Mouse (Mus musculus) brown adipose tissue, adult 24 weeks (tissue): Measurements from ENCODE around the gene Olfr628. TPM values are rescaled to one million over a fixed set of nuclear protein-coding genes. Genes with fewer than 3 reads are reported as not detected.
"Not testable (repeated sequence)": the region's sequence is repeated elsewhere in the genome, so short reads cannot be mapped to it uniquely, and the experiment has no call there.

Source experiments
- H3K27ac ChIP-seq: fragments of 200-500 bp; replicated peaks from 2 replicates; pipeline ENCODE4 v1.5.1; 2012; ENCODE audit warnings: low read depth, mild to moderate bottlenecking, low read length
- H3K4me1 ChIP-seq: fragments of 200-500 bp; 2 replicates; pipeline ENCODE4 v1.6.1; 2012; ENCODE audit warnings: low read length, mixed read lengths; ENCODE audit not compliant: control insufficient read depth, insufficient read depth, insufficient read length
- H3K4me3 ChIP-seq: fragments of 200-500 bp; 2 replicates; pipeline ENCODE4 v1.5.1; 2012; ENCODE audit warnings: low read depth, mild to moderate bottlenecking, low read length, moderate library complexity; ENCODE audit not compliant: insufficient read depth
- polyA plus RNA-seq: library from polyadenylated mRNA; stranded (reverse); fragments of >200 nt; gene quantifications from 2 replicates; pipeline ENCODE4 v1.2.4, GENCODE M21; 2012; ENCODE audit not compliant: missing spikeins, insufficient read depth, insufficient read length

The Olfr628 gene
- not detected in 2 replicates for polyA plus RNA-seq

DNA sequence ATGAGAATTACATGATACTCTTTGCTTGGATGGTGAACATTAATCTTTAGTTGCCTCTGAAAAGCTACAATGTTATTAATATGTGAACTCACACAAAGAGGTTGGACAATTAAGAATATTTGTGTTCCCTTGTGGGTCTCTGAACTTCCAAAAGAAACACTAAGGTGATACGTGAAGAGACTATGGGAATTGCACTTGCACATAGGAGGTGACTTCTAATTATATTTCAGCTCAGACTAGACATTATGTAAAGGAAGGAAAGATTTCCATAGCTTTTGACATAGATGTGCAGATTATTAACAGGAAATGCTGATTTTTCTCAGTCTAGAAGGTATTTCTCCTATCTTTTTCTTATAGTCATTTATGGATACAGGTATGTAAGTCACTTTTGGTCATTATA is at the start of gene Olfr628:
Olfr628 (plus strand) TSS at position 301 of the 400 bp plus-strand sequence.
- H3K4me1 ChIP-seq = no peaks in the 10 kb centered on the region
- H3K4me3 ChIP-seq = no peak within 1 kb of the TSS
- H3K27ac ChIP-seq = no peak within 1 kb of the TSS

DNA sequence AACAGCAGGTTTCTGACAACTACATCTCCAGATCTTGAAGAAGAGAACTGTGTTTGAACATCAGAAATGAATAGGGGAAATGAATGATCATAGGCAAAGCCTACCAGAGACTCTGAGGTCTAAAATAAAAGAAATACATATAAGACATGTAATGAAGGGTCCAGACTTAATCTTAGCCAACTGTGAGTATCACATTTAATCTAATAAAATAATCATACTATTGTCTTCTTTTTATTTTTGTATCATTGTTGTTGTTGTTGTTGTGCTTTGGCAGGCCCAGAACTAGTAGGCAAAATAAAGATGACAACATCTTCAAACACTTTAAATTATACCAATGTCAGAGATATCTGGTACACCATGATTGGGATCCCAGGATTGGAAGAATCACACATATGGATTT is 47.8 kb upstream of the Olfr628 start, which contains the start of gene Olfr625-ps1:
Olfr625-ps1 (plus strand) TSS at position 301 of the 400 bp plus-strand sequence.
- Histone ChIP-seq H3K4me3 (no peak within 1 kb of the TSS), H3K27ac (no peak within 1 kb of the TSS), H3K4me1 (no peaks in the 10 kb centered on the region)

DNA sequence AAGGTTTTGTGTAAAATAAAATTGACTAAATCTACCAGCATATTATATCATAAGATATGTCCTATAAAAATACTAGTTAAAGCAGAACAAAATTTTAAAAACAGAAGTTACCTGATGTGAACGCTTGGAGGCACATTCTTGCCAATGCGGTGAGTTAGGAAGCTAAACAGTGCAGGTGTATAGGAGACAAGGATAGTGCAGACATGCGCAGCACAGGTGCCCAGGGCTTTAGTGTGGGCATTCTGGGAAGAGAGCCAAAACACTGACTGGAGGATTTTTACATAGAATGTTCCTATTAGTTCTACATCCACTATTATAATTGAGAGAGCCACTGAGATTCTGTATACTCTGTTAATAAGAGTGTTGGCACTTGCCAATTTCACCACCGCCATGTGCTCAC is 30.7 kb upstream of the Olfr628 start:
- Histone ChIP-seq H3K4me3 (no peak overlapping the region), H3K27ac (no peak overlapping the region), H3K4me1 (no peaks in the 10 kb centered on the region)

DNA sequence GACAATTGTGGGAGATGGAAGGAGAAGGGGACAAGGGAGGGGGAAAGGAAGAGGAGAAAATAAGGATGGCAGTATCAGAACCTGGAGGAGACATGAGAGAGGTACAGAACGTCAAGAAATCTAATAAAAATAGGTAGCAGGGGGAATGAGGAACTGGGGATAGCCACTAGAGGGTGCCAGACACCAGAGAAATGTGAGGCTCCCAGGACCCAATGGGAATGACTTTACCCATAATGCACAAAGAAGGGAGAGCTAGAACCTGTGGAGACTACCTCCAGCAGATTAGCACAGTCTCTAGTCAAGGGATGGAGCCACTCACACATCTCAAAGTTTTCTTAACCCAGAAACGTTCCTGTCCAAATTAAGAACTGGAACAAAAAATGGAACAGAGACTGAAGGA is 18.1 kb upstream of the Olfr628 start:
- H3K4me3 ChIP-seq = no peak overlapping the region
- no peak overlapping the region for H3K27ac ChIP-seq
- no peaks in the 10 kb centered on the region for H3K4me1 ChIP-seq

DNA sequence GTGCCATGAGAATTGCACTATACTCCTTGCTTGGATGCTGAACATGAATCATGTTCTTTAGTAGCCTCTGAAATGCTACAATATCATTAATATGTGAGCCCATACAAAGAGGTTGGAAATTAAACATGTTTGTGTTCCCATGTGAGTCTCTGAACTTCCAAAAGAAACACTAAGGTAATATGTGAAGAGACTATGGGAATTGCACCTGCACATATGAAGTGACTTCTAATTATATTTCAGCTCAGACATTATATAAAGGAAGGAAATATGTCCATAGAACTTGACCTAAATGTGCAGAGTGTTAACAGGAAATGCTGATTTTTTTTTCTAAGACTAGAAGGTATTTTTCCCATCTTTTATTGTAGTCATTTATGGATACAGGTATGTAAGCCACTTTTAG is 15.8 kb upstream of the Olfr628 start, which contains the start of gene Olfr243:
Olfr243 (plus strand) TSS at position 301 of the 400 bp plus-strand sequence.
- no peak within 1 kb of the TSS for H3K4me3 ChIP-seq
- H3K27ac ChIP-seq = no peak within 1 kb of the TSS
- no peaks in the 10 kb centered on the region for H3K4me1 ChIP-seq

DNA sequence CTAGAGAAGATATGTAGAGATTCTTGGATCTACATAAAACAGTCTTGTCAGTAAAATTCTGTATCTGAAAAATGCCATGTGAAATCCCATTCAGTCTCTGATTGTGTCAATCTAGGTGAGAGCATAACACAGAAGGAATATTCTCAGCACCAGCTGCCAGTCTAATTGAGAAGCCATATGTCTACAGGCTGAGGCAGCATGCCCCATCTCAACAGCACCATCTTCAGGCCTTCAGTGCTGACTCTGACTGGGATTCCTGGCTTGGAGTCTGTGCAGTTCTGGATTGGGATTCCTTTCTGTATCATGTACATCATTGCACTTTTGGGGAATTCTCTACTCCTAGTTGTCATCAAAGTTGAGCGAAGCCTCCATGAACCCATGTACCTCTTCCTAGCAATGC is 13.8 kb upstream of the Olfr628 start:
- not testable (repeated sequence) for H3K4me3 ChIP-seq, H3K27ac ChIP-seq, H3K4me1 ChIP-seq

DNA sequence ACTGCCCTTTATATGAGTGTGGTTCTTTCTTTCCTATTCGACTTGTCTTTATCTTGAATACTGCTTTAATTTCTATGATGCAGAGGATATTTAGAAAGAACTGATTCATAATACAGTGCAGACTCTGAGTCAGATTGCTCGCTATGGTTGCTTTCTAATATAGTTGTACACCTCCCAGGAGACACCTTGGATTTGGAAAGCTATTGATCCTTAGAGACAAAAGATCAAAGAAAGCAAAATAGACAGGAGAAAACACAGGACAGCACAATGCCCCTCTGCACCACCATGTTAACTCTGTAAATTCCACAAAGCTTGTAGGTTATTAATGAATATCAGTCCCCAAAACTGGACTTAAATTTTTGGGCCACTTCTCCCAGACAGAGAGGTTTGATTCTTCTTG is 14.7 kb downstream of the Olfr628 start, which contains the start of gene Olfr629:
Olfr629 (minus strand) TSS at position 101 of the 400 bp plus-strand sequence.
- H3K27ac ChIP-seq = no peak within 1 kb of the TSS
- no peak within 1 kb of the TSS for H3K4me3 ChIP-seq
- no peaks in the 10 kb centered on the region for H3K4me1 ChIP-seq

DNA sequence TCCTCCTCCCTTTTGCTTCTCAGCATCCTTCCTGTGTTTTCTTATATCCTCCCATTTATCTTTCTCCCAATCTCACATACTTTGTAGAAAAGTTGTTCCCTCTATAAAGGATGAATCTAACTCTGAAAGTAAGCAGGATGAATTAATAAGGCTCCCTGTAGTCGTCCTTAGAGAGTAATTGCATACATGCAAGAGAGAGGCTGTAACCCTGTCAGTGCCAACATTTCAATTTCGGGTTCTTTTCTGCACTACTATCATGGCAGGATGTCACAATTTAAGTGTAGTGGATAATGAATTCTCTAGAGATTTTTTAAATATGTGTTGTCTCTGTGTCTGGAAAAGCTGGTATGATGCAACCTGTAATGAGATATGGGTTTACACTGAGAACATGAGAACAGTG is 27.1 kb downstream of the Olfr628 start, which contains the start of gene Olfr630:
Olfr630 (minus strand) TSS at position 101 of the 400 bp plus-strand sequence.
- Histone ChIP-seq H3K27ac (no peak within 1 kb of the TSS), H3K4me3 (no peak within 1 kb of the TSS)

DNA sequence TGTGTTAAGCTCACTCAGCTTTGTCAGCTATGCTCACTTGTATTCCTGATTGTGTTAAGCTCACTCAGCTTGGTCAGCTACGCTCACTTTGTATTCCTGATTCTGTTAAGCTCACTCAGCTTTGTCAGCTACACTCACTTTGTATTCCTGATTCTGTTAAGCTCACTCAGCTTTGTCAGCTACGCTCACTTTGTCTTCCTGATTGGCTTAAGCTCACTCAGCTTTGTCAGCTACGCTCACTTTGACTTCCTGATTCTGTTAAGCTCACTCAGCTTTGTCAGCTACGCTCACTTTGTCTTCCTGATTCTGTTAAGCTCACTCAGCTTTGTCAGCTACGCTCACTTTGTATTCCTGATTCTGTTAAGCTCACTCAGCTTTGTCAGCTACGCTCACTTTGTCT is 32.0 kb downstream of the Olfr628 start:
- not testable (repeated sequence) for H3K4me1 ChIP-seq, H3K27ac ChIP-seq, H3K4me3 ChIP-seq

More for the DNA sequence above, 27.1 kb downstream of the Olfr628 start, which contains the start of gene Olfr630:
- H3K4me1 ChIP-seq = no peaks in the 10 kb centered on the region

DNA sequence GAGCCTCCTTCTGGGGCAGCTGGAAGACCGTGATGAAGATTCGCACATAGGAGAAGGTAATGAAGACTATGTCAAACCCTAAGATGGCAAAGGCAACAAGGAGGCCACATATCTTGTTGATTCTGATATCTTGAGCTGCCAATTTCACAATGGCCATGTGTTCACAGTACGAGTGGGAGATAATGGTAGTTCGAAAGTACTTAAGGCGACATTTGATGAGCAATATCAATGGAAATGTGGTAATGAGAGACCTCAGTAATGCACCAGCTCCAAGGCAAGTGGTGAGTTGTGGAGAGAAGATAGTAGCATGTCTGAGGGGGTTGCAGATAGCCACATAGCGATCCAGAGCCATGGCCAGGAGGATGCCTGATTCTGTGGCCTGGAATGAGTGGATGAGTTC is 37.5 kb downstream of the Olfr628 start:
- H3K4me1 ChIP-seq, H3K4me3 ChIP-seq, H3K27ac ChIP-seq: not testable (repeated sequence)

DNA sequence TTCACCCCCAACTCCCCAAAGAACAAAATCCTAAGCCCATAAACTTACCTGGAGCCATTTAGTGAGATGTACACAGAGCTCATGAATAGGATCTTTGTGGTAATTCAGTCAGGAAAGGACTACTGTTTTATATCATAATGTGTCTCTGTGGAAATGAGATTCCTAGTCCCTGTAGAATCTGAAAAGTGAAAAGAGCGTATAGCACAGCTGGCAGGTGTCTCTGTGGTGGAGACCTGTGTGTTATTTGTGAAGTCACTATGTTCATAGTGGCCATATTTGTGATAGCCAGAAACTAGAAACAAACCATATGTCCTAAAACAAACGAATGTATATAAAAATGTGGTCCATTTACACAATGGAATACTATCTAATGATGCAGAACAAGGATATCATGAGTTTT is 41.3 kb downstream of the Olfr628 start, which contains the start of gene Olfr69:
Olfr69 (minus strand) TSS at position 101 of the 400 bp plus-strand sequence.
- Histone ChIP-seq H3K4me3 (no peak within 1 kb of the TSS), H3K4me1 (no peaks in the 10 kb centered on the region), H3K27ac (no peak within 1 kb of the TSS)

DNA sequence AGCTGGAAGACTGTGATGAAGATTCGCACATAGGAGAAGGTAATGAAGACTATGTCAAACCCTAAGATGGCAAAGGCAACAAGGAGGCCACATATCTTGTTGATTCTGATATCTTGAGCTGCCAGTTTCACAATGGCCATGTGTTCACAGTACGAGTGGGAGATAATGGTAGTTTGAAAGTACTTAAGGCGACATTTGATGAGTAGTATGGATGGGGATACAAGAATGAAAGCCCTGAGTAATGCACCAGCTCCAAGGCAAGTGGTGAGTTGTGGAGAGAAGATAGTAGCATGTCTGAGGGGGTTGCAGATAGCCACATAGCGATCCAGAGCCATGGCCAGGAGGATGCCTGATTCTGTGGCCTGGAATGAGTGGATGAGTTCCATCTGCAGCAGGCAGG is 47.5 kb downstream of the Olfr628 start:
- not testable (repeated sequence) for H3K27ac ChIP-seq, H3K4me3 ChIP-seq, H3K4me1 ChIP-seq

DNA sequence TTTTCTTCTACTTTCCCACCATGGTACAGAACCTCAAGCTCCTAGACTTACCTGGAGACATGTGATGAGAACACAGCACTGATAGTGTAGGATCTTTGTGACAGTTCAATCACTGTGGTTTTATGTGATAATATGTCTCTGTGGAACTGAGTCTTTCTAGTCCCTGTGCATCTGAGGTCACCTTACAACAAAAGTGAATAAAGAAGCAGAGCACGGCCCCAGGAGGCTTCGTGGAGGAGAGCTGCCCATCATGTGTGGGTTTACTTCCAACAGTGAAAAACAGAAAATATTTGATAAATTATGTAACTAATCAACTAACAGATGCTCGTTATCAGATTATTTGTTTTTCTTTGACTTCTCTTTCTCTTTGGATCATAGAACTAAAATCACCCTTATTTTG is 49.4 kb downstream of the Olfr628 start, which contains the start of gene Olfr68:
Olfr68 (minus strand) TSS at position 101 of the 400 bp plus-strand sequence.
- Histone ChIP-seq H3K27ac (no peak within 1 kb of the TSS), H3K4me3 (no peak within 1 kb of the TSS), H3K4me1 (no peaks in the 10 kb centered on the region)
